Mouse (Mus musculus): Measurements from ENCODE around the gene Edem3.
"Not testable (repeated sequence)": the region's sequence is repeated elsewhere in the genome, so short reads cannot be mapped to it uniquely, and the experiment has no call there.

DNA sequence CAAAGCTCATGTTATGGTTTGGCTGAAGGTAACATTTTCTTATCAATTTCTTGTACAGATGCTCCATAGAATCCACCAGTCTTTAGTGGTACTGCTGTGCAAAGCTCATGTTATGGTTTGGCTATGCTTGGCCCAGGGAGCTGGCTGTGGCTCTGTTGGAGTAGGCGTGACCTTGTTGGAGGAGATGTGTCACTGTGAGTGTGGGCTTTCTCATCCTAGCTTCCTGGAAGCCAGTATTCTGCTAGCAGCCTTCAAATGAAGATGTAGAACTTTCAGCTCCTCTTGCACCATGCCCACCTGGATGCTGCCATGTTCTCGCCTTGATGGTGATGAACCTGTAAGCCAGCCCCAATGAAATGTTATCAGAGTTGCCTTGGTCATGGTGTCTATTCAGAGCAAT, 5.3 kb upstream of the Edem3 start:
- not testable (repeated sequence) for TF ChIP-seq CTCF (IDR thresholded peaks at IDR 0.05; ENCODE audit: control insufficient read depth, insufficient read depth, insufficient replicate concordance, low read depth, low read length); POLR2A (IDR thresholded peaks at IDR 0.05; ENCODE audit: control insufficient read depth, low read depth, low read length)

All from testis, adult 2 months (tissue).